Mouse (Mus musculus) kidney, adult 18-20 months (tissue): ENCODE measurements around the gene Sirt2.

Source experiments
- DNase-seq: peaks from one replicate; pipeline ENCODE4 v3.0.0; 2021

Sirt2 gene

DNA sequence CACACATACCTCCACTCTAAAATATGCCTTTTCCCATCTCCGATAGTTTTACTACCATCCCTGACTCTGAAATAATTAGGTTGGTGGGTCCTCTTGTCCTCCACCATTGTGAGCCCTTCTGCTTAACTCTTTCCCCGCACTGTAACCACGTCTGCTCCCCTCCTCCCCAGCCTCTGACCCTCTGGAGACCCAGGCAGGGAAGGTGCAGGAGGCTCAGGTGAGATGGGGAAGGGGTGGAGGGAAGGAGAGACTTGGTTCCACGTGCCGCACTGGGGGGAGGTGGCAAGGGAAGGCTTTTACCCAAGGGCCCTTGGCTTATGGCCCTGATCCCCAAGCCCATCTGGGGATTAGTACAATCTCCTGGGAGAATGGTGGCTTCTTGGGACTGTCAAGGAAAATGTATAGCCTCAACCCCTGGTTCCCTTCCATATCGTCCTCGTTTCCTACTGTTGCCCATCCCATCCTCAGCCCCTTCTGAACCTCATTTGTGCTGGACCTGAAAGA is 979 bp downstream of the Sirt2 start, which contains the start of gene Nfkbib:
Gene Nfkbib, minus strand, starts transcription at position 51 of the 504 bp plus-strand sequence.
- no peak for DNase-seq

- no peak for DNase-seq
These were observed 3.0 kb downstream of the Sirt2 start for GRCm38 (mm10) chr7:28769414-28769958.

- no peak for DNase-seq
These were observed 3.8 kb downstream of the Sirt2 start for GRCm38 (mm10) chr7:28770309-28770708.

DNA sequence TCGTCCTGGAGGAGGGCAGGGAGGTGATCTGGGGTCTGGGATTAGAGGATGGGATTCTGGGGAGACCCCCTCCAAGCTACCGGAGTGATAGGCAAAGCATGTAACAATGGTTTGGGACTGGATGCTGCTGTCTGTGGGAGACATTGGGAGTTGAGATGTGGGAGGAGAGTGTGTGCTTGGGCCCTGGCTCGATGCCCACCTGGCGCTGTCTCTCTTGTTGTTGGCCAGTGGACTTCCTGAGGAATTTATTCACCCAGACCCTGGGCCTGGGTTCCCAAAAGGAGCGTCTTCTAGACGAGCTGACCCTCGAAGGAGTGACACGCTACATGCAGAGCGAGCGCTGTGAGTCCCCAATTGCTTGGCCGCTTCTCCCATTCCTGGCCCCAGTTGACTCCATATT is 5.3 kb downstream of the Sirt2 start:
- DNase-seq: no peak

GRCm38 (mm10) chr7:28773163-28773562 is 6.6 kb downstream of the Sirt2 start:
- no peak for DNase-seq

DNA sequence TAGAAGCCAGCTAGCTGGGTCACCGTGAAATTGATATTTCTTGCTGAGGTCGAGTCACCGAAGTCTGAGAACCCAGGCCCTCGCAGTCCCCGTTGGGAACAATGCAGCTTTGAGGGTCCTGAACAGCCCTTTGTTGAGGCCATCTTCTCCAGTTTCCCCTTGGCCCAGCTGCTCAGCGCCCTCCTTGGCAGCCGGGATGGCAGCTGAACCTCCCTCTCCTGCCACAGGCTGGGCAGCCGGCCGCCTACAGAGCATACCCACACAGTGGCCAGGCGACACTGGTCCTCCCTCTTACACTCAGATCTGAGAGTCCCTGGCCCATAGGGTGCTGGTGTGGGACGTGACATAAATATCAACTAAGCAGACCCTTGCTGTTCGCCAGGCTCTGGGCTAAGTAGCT is 7.6 kb downstream of the Sirt2 start:
- no peak for DNase-seq

DNA sequence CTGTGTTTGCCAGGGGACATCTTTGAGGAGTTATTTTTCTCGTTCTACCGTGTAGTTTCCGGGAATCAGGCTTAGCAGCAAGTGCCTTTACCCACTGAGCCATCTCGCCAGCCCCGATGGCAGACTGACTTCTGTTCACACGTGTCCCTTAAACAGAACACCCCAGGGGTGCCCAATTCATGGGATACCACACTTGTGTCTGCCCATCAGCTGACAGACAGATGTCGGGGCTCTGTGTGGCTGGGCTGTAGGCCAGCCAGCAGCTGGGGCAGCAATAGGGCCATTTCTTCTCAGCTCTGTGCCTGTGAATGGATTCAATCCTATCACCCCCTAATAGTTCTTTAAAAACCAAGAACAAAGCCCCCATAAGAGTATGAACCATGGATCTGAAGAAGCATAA is 8.6 kb downstream of the Sirt2 start:
- no peak for DNase-seq

GRCm38 (mm10) chr7:28778825-28779224 is 12.3 kb downstream of the Sirt2 start:
- no peak for DNase-seq

- DNase-seq: peak; percentile 87
These were observed 13.6 kb downstream of the Sirt2 start for GRCm38 (mm10) chr7:28780067-28780658.

- no peak for DNase-seq
These were observed 14.3 kb downstream of the Sirt2 start for GRCm38 (mm10) chr7:28780857-28781256.

- DNase-seq: no peak
These were observed 14.7 kb downstream of the Sirt2 start for GRCm38 (mm10) chr7:28781261-28781663.

DNA sequence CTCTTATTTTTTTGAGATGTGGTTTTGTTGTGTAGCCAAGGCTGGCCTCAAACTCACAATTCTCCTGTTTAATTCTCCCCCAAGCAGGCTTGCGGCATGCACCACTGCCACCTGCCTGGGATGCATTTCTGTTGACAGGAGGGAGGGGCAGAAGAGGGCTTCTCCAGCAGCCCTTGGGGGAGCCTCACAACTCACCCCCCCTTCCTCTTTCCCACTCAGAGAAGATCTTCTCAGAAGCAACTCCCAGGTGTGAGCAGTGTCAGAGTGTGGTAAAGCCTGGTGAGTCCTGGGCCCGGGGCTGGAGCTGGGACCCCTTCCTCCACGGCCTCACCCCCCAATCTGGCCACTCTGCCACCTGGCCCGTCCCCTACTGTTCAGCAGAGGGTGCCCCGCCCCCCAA is 18.6 kb downstream of the Sirt2 start:
- DNase-seq: no peak

- no peak for DNase-seq
These were observed 21.3 kb downstream of the Sirt2 start for GRCm38 (mm10) chr7:28787884-28788283.

GRCm38 (mm10) chr7:28788307-28789195 is 22.0 kb downstream of the Sirt2 start, which contains the start of gene Rinl:
Gene Rinl, plus strand, starts transcription at chr7:28788969.
- DNase-seq: no peak

- DNase-seq: no peak
These were observed 22.7 kb downstream of the Sirt2 start for GRCm38 (mm10) chr7:28789235-28789634.

DNA sequence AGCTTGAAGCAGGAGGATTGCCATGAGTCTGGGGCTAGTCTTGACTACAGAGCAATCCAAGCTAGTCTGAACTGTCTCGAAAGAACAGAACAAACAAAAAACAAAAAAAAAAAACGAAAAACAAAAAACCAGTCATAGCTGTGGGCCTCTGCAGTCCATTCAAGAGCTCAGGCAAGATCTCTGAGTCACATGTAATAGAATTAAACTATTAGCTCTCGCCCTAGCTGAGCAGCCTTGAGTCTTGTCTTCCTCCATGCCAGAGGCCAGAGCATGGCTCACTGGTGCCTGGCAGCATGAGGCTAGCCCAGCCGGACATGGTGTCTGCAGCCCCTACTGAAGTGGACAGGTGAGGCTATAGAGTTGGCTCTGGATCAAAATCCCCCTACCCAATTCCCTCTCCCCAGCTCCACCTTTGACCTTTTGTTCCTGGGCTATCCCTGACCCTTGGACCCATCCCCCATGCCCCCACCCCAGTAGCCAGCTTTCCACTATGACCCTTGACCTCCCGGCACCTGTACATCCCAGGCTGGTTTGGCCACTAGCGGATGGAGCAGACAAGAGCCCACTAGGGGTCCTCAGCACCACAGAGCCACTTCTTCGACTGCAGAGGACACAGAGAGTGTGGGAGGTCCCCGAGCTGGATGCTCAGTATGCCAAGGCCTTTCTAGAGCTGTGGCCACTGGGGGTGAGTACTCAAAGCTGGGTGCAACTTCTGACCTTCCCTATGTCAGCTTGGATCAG is 23.7 kb downstream of the Sirt2 start:
- DNase-seq: no peak

DNA sequence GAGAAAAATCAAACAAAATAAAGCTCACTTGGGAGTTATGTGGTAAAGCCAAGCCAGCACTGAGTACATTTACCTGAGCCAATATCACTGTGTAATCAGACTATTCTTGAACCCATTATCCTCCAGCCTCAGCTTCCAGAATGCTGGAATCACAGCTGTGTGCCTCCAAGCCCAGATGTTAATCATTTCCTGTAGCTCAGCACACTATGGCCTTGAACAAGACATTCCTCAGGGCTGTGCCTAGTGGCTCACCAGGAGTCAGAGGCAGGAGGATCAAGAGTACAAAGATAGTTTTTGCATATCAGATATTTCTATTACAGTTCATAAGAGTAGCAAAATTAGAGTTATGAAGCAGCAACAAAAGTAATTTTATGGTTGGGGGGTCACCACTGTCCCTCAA is 25.2 kb downstream of the Sirt2 start:
- DNase-seq: no peak

DNA sequence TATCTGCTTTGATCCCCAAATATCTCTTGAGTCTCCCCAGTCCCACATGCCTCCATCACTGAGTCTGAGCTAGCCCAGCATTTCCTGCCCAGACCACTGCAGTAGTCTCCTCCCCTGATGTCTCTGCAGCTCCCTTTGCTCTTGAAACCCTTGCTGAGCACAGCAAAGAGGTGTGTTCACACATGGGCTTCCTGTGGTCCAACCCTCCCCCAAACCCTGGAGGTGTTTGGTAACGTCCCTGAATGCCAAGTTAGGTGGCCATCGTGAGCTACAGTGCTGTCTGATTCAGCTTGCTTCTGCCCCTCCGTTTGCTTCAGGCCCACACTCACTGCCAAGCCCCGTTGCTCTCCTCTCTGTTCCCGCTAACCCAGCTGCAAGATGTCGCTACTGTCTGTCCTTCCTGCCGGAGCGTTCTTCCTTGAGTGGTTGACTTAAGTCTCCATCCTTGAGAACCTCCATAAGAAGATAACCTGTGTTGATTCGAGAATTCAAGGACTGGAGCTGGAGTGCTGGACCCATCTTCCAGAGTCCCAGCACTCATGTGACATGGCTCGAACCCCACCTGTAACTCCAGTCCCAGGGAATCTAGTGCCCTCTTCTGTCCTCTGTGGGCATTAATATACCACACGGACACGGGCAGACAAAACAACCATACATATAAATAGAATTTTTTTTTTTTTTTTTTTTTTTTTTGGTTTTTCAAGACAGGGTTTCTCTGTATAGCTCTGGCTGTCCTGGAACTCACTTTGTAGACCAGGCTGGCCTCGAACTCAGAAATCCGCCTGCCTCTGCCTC is 26.1 kb downstream of the Sirt2 start:
- DNase-seq: no peak

- no peak for DNase-seq
These were observed 27.3 kb downstream of the Sirt2 start for GRCm38 (mm10) chr7:28793834-28794233.

DNA sequence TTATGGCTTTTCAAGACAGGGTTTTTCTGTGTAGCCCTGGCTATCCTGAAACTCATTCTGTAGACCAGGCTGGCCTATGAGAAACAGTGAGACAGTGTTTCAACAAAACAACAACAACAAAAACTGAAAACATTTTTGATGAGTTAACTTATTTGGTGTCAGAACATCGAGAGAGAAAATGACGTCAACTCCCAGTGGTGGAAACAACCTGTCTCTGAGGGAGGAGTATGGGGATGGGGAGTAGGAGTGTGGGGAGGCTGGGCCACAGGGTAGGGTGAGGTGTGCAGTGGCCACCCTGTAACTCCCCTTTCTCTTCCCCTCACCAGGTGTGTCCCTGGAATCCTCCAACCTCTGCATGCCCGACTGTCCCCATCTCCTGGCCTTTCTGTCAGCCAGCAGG is 28.0 kb downstream of the Sirt2 start:
- DNase-seq: no peak

GRCm38 (mm10) chr7:28795832-28796231 is 29.3 kb downstream of the Sirt2 start:
- DNase-seq: no peak

- peak; percentile 88 for DNase-seq
These were observed 30.0 kb downstream of the Sirt2 start for GRCm38 (mm10) chr7:28796562-28796975.
